Mouse (Mus musculus): ENCODE measurements around the gene Gpr137c. TPM values are rescaled to one million over a fixed set of nuclear protein-coding genes. Genes with fewer than 3 reads are reported as not detected.

Gpr137c gene
- polyA plus RNA-seq, 1 experiment = 38.7 TPM

GRCm38 (mm10) chr14:45210683-45211082 is 8.8 kb upstream of the Gpr137c start:
- DNase-seq = no peak
- H3K27ac ChIP-seq (ENCODE audit: insufficient read depth, low read length) = no peak overlapping the region
- TF ChIP-seq POLR2A (IDR thresholded peaks at IDR 0.05; ENCODE audit: borderline replicate concordance, insufficient read depth, low read length) (no peak), CTCF (IDR thresholded peaks at IDR 0.05; ENCODE audit: borderline replicate concordance, insufficient read depth, low read depth, low read length) (no peak)
- 78% methylated on average over 4 of the region's 4 CpGs for WGBS
- H3K4me1 ChIP-seq (ENCODE audit: control insufficient read depth, insufficient read depth, low read length) = peaks cover 7% of the 10 kb centered on the region
- no peaks in the 10 kb centered on the region for H3K27me3 ChIP-seq (ENCODE audit: control insufficient read depth, insufficient read depth, low read length)
- no peak overlapping the region for H3K4me3 ChIP-seq (replicated peaks; ENCODE audit: insufficient read depth, low read depth, low read length)

- TF ChIP-seq POLR2A (IDR thresholded peaks at IDR 0.05; ENCODE audit: borderline replicate concordance, insufficient read depth, low read length) (no peak), CTCF (IDR thresholded peaks at IDR 0.05; ENCODE audit: borderline replicate concordance, insufficient read depth, low read depth, low read length) (no peak)
Measured at GRCm38 (mm10) chr14:45211431-45211830, 8.1 kb upstream of the Gpr137c start.

GRCm38 (mm10) chr14:45216711-45217340 is 2.7 kb upstream of the Gpr137c start:
- H3K4me3 ChIP-seq (replicated peaks; ENCODE audit: insufficient read depth, low read depth, low read length) = no peak overlapping the region
- peaks cover 10% of the 10 kb centered on the region for H3K4me1 ChIP-seq (ENCODE audit: control insufficient read depth, insufficient read depth, low read length)
- DNase-seq = no peak
- TF ChIP-seq POLR2A (IDR thresholded peaks at IDR 0.05; ENCODE audit: borderline replicate concordance, insufficient read depth, low read length) (no peak), CTCF (IDR thresholded peaks at IDR 0.05; ENCODE audit: borderline replicate concordance, insufficient read depth, low read depth, low read length) (no peak)
- H3K27ac ChIP-seq (ENCODE audit: insufficient read depth, low read length) = no peak overlapping the region
- 93% methylated on average over 9 of the region's 9 CpGs for WGBS
- H3K27me3 ChIP-seq (ENCODE audit: control insufficient read depth, insufficient read depth, low read length) = no peaks in the 10 kb centered on the region

More at GRCm38 (mm10) chr14:45211431-45211830, 8.1 kb upstream of the Gpr137c start:
- H3K27ac ChIP-seq (ENCODE audit: insufficient read depth, low read length) = no peak overlapping the region
- 61% methylated on average over 1 of the region's 1 CpGs for WGBS
- peak in 1 of 2 experiments; percentile 61 for DNase-seq
- H3K4me1 ChIP-seq (ENCODE audit: control insufficient read depth, insufficient read depth, low read length) = peaks cover 7% of the 10 kb centered on the region
- no peaks in the 10 kb centered on the region for H3K27me3 ChIP-seq (ENCODE audit: control insufficient read depth, insufficient read depth, low read length)
- no peak overlapping the region for H3K4me3 ChIP-seq (replicated peaks; ENCODE audit: insufficient read depth, low read depth, low read length)

GRCm38 (mm10) chr14:45217693-45218092 is 1.8 kb upstream of the Gpr137c start:
- 77% methylated on average over 4 of the region's 4 CpGs for whole genome bisulfite sequencing
- H3K27me3 ChIP-seq (ENCODE audit: control insufficient read depth, insufficient read depth, low read length) = no peaks in the 10 kb centered on the region

GRCm38 (mm10) chr14:45220090-45220956 is 806 bp downstream of the Gpr137c start, which contains the start of gene Txndc16:
TSS of gene Txndc16 (minus strand) at chr14:45220328.
- H3K27ac ChIP-seq (ENCODE audit: insufficient read depth, low read length) = peak within 1 kb of the TSS; percentile 86
- under 1% methylated on average over 59 of the region's 59 CpGs for WGBS
- peak within 1 kb of the TSS; percentile 90 for H3K4me3 ChIP-seq (replicated peaks; ENCODE audit: insufficient read depth, low read depth, low read length)
- peak; percentile 93 to 95 for DNase-seq
- TF ChIP-seq CTCF (IDR thresholded peaks at IDR 0.05; ENCODE audit: borderline replicate concordance, insufficient read depth, low read depth, low read length) = no peak
- peak; percentile 82 for TF ChIP-seq POLR2A (IDR thresholded peaks at IDR 0.05; ENCODE audit: borderline replicate concordance, insufficient read depth, low read length)
- H3K4me1 ChIP-seq (ENCODE audit: control insufficient read depth, insufficient read depth, low read length) = peaks cover 13% of the 10 kb centered on the region
- H3K27me3 ChIP-seq (ENCODE audit: control insufficient read depth, insufficient read depth, low read length) = no peaks in the 10 kb centered on the region

More at GRCm38 (mm10) chr14:45217693-45218092, 1.8 kb upstream of the Gpr137c start:
- H3K27ac ChIP-seq (ENCODE audit: insufficient read depth, low read length) = no peak overlapping the region
- H3K4me1 ChIP-seq (ENCODE audit: control insufficient read depth, insufficient read depth, low read length) = peaks cover 10% of the 10 kb centered on the region
- H3K4me3 ChIP-seq (replicated peaks; ENCODE audit: insufficient read depth, low read depth, low read length) = peak overlapping the region; percentile 36
- TF ChIP-seq CTCF (IDR thresholded peaks at IDR 0.05; ENCODE audit: borderline replicate concordance, insufficient read depth, low read depth, low read length) (no peak), POLR2A (IDR thresholded peaks at IDR 0.05; ENCODE audit: borderline replicate concordance, insufficient read depth, low read length) (no peak)
- peak in 1 of 2 experiments; percentile 14 for DNase-seq

GRCm38 (mm10) chr14:45220957-45221630 is 1.6 kb downstream of the Gpr137c start:
- H3K27me3 ChIP-seq (ENCODE audit: control insufficient read depth, insufficient read depth, low read length) = no peaks in the 10 kb centered on the region
- H3K4me3 ChIP-seq (replicated peaks; ENCODE audit: insufficient read depth, low read depth, low read length) = peak overlapping the region; percentile 74
- H3K4me1 ChIP-seq (ENCODE audit: control insufficient read depth, insufficient read depth, low read length) = peaks cover 13% of the 10 kb centered on the region
- no peak for DNase-seq
- peak overlapping the region; percentile 86 for H3K27ac ChIP-seq (ENCODE audit: insufficient read depth, low read length)
- TF ChIP-seq POLR2A (IDR thresholded peaks at IDR 0.05; ENCODE audit: borderline replicate concordance, insufficient read depth, low read length) (no peak), CTCF (IDR thresholded peaks at IDR 0.05; ENCODE audit: borderline replicate concordance, insufficient read depth, low read depth, low read length) (no peak)
- WGBS = 6% methylated on average over 11 of the region's 11 CpGs

- DNase-seq = no peak
- no peak for TF ChIP-seq POLR2A (IDR thresholded peaks at IDR 0.05; ENCODE audit: borderline replicate concordance, insufficient read depth, low read length)
- TF ChIP-seq CTCF (IDR thresholded peaks at IDR 0.05; ENCODE audit: borderline replicate concordance, insufficient read depth, low read depth, low read length) = no peak
- 85% methylated on average over 2 of the region's 2 CpGs for WGBS
- no peak overlapping the region for H3K27ac ChIP-seq (ENCODE audit: insufficient read depth, low read length)
- no peaks in the 10 kb centered on the region for H3K4me1 ChIP-seq (ENCODE audit: control insufficient read depth, insufficient read depth, low read length)
- H3K27me3 ChIP-seq (ENCODE audit: control insufficient read depth, insufficient read depth, low read length) = no peaks in the 10 kb centered on the region
- H3K4me3 ChIP-seq (replicated peaks; ENCODE audit: insufficient read depth, low read depth, low read length) = no peak overlapping the region
Measured at GRCm38 (mm10) chr14:45239042-45239441, 19.5 kb downstream of the Gpr137c start.

Data from cerebellum, adult 2 months (tissue).